Mouse (Mus musculus): ENCODE measurements around the gene Anp32e. TPM values are rescaled to one million over a fixed set of nuclear protein-coding genes. Genes with fewer than 3 reads are reported as not detected.

Gene Anp32e
- total RNA-seq, 2 experiments from 2014 or later: 95.6 to 107 TPM

DNA sequence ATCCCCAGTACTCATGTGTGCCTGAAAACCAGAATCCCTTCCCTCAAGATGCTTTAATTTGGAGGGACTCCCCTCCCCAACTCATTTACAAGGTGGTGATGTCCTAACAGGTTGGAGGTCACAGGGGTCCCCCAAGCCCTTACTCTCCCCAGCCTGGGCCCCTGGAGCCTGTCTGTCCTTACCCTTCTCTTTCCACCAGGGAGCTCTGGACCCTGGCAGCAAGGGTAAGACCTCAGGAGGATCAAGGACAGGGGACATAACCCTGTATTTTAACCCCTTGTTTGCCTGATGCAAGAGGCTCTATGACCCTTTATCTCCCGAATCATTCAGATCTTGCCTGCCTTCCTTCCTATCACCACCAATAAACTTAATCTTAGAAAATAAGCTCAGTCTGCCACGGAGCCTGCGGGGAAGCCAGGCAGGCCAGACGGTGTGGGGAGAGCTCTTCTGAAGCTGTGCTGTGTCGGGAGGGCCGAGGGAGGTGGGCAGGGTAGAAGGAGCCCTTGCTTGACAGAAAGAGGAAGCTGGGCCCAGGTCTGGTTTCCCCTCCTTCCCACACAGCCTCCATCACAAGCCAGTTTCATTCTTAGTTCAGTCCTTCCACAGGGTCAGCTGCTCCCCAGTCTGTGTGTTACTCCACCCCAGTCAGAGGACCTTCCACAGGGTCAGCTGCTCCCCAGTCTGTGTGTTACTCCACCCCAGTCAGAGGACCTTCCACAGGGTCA, 58.5 kb downstream of the Anp32e start:
- intact Hi-C loops (cut with DNase I): no loop called here
- DNase-seq (ENCODE audit: low spot score in 2 of 2): peak in 1 of 2 experiments; percentile 46

DNA sequence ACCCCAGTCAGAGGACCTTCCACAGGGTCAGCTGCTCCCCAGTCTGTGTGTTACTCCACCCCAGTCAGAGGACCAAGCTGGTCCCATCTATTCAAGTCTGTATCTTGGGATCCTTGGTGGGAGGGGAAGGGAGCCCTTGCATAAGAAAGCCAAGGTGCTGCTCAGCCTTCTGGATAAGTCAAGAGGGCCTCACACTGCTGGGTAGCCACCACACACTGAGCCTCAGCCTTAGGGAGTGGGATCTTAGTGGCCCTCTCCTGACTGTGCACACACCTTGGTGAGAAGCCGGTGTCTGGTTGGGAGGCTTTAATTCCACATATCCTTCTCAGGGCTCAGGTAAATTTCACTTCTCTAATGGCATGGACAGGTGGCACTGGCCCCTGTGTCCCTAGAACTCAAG, 59.1 kb downstream of the Anp32e start:
- intact Hi-C loops (cut with DNase I): no loop called here
- DNase-seq (ENCODE audit: low spot score in 2 of 2): no peak

DNA sequence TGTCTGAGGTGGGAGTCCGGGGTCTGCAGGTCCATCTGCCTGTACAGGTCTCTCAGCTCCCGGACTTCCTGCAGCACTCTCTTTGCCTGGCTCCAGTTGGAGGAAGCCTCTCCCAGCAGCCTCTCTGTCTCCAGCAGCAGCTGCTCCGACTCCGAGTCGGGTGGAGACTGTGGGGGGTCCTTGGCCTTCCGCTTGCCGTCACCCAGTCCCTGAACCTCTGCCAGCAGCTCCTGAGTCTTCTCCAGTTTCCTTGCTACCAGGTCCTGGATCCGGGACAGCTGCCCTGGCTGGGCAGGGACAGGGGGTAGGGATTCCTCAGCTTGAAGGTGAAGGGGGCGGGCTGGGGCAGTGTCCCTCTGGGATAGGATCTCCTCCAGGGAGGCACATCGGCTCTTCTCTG, 59.9 kb downstream of the Anp32e start:
- DNase-seq (ENCODE audit: low spot score in 2 of 2): no peak
- intact Hi-C loops (cut with DNase I): no loop called here

DNA sequence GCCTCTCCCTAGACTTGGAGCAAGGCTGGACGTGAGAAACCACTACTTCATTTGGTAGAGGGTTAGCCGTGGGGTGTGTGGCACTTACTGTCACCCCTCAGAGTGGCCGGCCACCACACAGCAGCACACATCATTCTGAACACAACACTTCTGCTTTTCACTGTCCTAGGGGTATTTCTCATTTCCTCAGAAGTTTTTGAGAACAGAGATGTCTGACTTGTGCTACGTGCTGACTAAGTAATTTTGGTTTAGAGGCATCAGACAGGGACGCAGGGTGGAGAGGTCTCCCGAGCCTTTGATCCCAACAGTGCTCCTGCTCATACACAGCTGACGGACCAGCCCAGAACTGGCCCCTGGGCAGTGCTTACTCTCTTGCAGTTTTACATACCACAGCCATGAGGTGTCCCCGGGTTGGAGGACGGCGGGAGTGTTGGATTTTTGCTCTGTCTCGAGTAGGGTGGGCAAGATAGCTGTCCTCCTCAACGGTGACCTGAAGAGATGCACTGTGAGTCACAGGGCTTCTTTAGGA, 61.4 kb downstream of the Anp32e start:
- intact Hi-C loops (cut with DNase I): no loop called here
- no peak for DNase-seq (ENCODE audit: low spot score in 2 of 2)

DNA sequence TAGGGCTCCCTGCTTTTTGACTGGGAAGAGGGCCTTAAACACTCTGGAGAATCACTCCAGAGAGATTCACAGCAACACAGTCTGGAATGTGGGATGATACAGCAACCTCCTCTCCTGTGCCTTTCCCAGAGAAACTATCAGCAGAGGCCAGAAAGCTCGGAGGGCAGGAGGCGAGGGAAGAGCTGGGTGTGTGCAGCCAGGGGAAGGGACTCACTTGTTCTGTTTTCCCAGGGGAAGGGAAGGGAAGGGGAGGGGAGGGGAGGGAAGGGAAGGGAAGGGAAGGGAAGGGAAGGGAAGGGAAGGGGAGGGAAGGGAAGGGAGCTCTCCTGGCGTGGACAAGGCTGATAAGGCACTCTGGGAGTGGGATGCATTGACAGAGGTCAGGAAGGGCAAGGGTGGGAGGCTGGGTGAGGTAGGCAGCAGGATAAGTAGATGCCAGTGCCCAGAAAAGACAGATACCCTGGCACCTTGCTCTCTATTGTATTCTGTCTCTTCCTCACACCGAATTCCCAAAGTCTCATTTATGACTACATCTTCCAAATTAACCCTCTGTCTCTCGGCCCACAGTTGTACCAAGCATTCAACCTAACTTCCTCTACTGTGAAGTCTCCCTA, 64.1 kb downstream of the Anp32e start:
- intact Hi-C loops (cut with DNase I): no loop called here
- DNase-seq (ENCODE audit: low spot score in 2 of 2): no peak

DNA sequence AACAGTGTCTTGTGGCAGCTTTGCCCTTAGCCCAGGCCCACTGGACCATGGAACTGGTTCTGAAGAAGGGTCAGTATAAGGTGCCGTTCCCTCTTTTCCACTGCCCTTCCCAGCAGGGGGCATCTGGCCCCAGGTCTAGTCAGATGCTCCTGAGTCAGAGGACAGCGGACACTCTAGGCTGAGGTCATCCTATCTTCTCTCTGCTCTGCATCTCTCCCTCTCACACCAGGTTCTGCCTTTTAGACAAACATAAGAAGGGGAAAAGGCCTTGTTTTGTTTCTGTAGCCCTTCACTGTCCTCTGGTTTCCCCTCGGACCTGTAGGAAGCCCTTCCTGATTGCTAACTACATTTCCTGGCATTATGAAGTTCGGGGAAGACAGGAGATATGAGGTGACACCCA, 64.8 kb downstream of the Anp32e start:
- intact Hi-C loops (cut with DNase I): no loop called here
- no peak for DNase-seq (ENCODE audit: low spot score in 2 of 2)

DNA sequence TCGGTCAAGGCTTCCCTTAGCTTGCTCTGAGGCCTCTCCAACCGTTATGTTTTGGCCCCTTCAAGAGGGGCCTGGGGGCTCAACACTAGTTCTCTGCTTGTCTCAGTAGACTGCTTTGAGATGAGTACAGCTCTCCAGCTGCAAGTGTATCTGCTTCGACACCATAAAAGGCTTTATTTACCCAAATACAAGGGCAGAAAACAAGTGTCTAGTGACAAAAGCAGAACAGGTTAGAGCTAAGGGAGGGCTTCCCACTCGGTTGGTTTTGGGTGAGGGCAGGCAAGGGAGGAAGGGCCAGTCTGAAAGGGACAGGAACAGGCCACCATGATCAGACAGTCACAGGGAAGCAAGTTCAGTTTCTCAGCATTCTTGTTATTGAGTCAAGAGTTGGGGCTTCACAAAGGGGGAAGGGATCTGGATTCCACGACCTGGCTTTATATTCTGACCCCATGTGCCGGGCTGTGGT, 65.4 kb downstream of the Anp32e start:
- intact Hi-C loops (cut with DNase I): no loop called here
- DNase-seq (ENCODE audit: low spot score in 2 of 2): peak in 1 of 2 experiments; percentile 66

DNA sequence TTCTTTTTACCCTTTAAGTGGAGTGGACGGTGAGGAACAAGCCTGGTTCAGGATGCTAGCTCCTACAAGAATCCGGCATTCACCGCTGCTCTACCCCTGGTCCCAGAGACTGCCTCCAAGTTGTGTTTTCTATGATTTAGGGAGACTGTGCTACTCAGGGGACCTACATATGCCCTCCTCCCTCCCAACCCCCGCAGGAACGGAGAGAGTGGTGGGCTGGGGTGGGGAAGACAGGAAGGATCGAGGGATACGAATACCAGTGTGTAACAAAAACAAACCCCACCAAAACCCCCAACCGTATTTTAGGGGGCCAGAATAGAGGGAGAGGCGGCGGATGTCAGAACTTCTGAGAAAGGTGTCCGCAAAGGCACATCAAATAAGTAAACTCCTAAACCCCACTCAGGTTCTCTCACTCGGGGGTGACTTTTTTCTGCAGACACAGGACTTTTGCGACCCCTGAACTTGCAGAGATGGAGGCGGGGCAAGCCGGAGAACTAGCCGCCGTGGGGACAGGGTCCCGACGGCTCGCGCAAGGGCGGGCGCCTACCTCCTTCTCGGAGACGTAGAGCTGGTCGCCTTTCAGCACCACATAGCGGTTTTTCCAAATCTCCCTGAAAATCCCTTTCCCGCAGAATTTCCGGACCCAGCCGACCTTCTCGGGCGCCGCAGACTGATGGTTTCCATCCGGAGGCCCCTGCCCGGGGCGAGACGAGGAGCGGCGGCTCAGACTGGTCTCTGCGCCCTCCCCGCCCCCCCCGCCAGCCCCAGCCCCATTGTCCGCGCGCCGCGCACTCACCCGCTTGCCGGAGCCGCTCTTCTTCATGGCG, 66.1 kb downstream of the Anp32e start:
- intact Hi-C loops (cut with DNase I): no loop called here
- DNase-seq (ENCODE audit: low spot score in 2 of 2): no peak

DNA sequence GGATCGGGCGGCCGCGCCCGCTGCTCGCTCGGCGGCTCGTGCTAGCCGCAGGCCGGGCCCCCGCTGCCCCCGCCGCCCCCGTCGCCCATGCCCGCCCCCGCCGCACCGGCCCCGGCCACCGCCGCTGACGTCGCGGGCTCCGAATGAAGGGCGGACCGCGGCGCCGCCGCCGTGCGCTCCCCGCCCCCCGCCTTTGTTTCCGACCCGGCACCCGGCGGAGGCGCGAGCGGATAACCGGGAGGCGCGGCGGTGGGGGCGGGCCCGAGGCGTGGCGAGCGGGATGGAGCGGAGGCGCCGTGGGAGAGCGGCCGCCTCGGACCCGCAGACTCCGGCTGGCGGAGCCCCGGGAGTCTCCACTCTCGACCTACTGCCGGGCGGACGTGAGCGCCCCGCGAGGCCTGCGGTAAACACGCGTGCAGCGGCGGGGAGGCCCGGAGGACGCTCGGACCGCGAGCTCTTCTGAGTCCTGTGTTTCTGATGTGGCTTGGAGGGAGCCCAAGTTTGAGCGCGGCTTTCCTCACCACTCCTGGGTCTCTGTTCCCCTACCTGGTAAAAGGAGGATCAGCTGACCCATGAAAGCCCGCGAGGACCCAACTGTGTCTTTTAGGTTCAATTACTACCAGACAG, 66.9 kb downstream of the Anp32e start, which contains the start of gene Plekho1:
TSS of gene Plekho1 (minus strand) at position 200 of the 627 bp plus-strand sequence.
- intact Hi-C loops (cut with DNase I): no loop called here
- peak in 1 of 2 experiments; percentile 77 for DNase-seq (ENCODE audit: low spot score in 2 of 2)

DNA sequence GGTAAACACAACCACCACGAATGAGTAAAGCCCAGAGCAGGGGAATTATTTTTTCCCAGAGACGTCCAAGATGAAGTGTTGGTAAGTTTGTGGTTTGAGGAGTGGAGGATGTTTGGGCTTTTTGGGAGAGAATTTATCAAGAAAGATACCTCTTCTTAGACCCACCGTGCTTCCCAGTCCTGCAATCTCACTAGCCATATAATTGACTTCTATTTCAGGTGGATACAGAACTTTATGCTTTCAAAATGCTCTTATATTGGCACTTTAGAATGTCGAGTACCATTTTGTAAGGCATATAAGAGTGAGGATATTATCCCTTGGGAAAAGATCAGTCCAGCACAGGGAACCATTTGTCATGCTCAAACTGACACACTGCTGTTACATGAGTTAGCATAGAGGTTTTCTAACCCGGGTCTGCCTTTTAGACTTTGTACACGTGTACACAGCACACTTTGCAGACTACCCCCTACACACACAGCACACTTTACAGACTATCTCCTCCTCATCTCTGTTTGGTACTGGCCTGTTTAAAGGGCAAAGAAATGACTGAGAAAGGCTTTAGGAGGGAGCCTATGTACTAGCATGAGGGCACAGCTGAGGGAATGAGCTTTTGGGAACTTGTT, 67.5 kb downstream of the Anp32e start:
- DNase-seq (ENCODE audit: low spot score in 2 of 2): no peak
- intact Hi-C loops (cut with DNase I): no loop called here

Other genes with a start within 250 kb of the Anp32e start
- gene Adamtsl4, start 241.3 kb upstream of the Anp32e start, total RNA-seq (2021): 1 to 10 TPM; 2.0 TPM
- 10 to 100 TPM; 11.4 to 13.2 TPM for gene Ecm1, start 189.7 kb upstream of the Anp32e start, total RNA-seq (2021)
- gene Tars2, start 169.0 kb upstream of the Anp32e start, total RNA-seq (2021): 10 to 100 TPM; 37.3 to 40.8 TPM
- 10 to 100 TPM; 61.3 to 61.8 TPM for gene Rprd2, start 110.4 kb upstream of the Anp32e start, total RNA-seq (2021)
- gene Prpf3, start 73.4 kb upstream of the Anp32e start, total RNA-seq (2021): 10 to 100 TPM; 26.3 to 33.9 TPM
- 100 to 1,000 TPM; 152 to 157 TPM for gene Mrps21, start 57.7 kb upstream of the Anp32e start, total RNA-seq (2021)
- gene Ciart, start 47.0 kb upstream of the Anp32e start, total RNA-seq (2021): 10 to 100 TPM; 17.0 to 20.9 TPM
- gene BC028528, start 37.2 kb upstream of the Anp32e start, total RNA-seq (2021): 10 to 100 TPM; 10.4 to 12.7 TPM
- gene Aph1a, start 35.3 kb upstream of the Anp32e start, total RNA-seq (2021): 10 to 100 TPM; 72.2 to 79.0 TPM
- gene Car14, start 24.6 kb upstream of the Anp32e start, total RNA-seq (2021): 1 to 10 TPM; 5.3 to 5.5 TPM
- 10 to 100 TPM; 67.5 to 69.7 TPM for gene Plekho1, start 66.8 kb downstream of the Anp32e start, total RNA-seq (2021)
- gene Vps45, start 129.2 kb downstream of the Anp32e start, total RNA-seq (2021): 10 to 100 TPM; 34.3 to 37.3 TPM
- gene Otud7b, start 175.3 kb downstream of the Anp32e start, total RNA-seq (2021): 10 to 100 TPM; 18.2 to 22.3 TPM
- 1 to 10 TPM; 4.5 to 6.0 TPM for gene Mtmr11, start 232.8 kb downstream of the Anp32e start, total RNA-seq (2021)
- 10 to 100 TPM; 43.4 to 46.8 TPM for gene Sf3b4, start 243.1 kb downstream of the Anp32e start, total RNA-seq (2021)

Data from left cerebral cortex, postnatal 14 days (tissue).